Mouse (Mus musculus) kidney, postnatal 4 days (tissue): Measurements from ENCODE around the gene Tmco1.

ENCODE experiments used
- DNase-seq, 2 experiments: peaks; one replicate each; pipeline ENCODE4 v3.0.0; 2021; ENCODE audit warnings: mixed read lengths in 2 of 2

Gene Tmco1

DNA sequence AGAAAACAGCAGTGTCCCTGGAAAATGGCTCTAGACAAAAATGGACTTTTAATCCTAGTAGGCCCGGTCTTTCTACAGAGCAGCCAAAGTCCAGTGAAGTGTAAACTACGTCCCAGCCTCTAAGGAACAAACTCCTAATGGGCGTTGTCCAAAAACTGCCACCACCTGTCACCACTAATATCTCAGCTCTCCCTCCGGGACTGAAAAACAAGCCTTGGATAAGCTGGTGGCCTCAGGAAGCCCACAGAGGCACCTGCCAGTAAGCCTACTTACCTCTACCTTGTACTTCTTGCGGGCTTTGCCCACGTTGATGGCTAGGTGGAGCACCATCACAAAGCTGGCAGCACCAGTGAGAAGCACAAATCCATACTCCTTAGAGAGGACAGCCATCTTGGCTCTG is 69.8 kb downstream of the Tmco1 start:
- DNase-seq, result no peak

DNA sequence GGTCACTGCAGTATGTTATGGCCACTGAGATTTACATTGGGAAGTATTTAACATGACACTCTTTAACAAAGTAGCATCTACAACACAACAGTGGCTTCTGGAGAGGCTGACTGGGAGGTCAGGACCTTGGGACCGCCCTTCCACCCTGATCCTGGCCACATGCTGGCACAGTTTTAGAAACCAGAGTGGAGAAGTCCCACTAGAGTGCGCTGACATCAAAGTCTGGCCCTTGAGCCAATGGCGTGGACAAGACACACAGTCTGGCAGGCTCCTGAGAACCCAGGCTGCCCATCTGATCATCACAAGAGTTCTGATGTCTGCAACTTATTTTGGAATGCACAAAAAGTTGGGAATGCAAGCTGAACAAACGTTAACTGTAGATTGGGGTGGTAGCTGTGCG is 71.6 kb downstream of the Tmco1 start:
- no peak for DNase-seq

DNA sequence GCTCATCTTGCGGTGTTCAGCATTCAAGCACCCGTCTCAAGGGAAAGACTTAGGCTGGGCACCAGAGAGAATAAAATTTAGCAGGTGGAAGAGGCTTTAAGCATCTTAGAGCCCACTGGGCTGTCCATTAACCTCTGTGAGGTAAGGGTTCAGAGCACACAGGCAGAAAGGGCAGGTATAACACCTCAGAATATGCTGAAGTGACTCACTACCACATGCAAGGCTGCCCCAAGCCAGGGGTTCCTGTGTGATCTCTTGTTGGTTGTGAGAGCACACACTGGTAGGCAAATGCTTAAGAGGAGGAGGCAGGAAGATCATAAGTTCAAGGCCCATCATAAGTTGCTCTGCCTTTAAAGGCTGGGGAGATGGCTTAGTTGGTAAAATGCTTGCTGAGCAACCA is 72.0 kb downstream of the Tmco1 start:
- DNase-seq, result no peak

DNA sequence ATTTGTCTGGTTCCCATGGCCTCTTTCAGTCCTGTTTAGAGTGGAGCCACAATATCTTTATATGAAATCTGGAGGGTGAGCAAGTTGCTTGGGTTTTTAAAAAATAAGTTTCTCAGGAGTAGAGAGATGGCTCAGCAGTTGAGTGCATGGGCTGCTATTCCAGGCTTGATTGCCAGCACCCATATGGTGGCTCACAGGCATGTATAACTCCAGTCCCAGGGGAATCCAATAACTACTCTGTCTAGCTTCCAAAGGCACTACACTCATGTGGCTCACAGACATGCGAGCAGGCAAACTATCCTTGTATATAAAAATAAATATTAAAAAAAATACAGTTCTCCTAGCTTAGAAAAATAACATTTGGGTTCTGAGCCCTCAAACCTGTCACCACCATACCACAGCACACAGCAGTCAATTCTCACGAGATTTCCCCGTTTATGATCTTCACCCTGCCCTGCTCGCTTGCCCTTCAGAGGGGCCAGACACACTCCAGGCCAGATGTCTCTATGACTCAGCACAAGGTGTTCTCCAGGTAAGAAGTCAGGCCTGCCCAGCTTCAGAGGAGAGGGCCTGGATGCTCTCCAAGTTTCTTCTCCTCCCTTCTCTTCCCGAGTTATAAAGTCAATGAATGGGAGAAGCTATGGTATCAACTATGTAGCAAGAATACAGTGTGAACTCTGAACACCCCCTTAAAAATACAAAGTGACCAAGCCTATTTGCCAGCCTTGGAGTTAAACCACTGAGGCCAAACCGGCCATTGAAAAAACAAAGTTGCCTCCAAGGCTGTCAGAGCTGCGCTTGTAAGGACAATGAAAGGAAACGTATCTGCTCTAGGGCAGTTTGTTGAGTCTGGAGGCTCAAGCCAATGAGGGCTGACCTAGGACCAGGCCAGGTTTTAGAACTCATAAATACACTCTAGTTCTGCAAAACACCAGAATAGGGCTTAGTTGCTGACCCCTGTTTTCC is 73.2 kb downstream of the Tmco1 start:
- DNase-seq, result no peak

DNA sequence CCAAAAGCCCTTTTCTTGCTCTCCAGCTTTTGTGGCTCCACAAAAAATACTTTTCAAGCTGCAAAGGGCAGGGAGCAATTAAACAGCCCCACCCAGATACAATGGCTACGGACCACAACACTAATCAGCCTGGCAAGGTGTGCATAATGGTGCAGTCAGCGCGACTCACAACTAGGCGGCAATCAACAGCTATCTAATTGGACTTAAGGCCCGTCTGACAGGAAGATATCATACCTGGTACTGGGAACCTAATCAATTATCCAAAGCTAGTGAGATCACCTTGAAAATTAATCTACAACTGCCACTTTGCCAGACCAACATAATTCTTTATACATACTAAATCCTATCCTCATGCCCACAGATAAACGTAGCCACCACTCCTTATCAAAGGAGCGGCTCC is 74.1 kb downstream of the Tmco1 start:
- no peak for DNase-seq

DNA sequence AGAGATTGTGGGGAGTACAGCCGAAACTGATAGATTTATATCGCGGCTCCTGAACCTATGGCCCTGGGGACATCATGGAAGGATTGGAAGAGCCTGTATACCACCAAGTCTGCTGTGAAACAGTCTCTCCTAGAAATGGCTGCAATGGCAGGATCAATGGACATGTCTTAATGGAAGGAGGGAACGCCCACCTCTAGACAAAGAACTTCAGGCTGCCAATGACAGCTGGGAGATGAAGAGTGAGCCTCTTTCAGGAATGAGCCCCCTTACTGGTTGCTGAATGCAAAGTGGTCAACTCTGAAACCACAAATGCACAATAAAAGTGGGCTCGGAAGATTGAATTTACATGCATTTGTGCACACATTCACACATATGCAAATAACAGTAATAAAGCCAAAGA is 74.6 kb downstream of the Tmco1 start:
- DNase-seq, result no peak

DNA sequence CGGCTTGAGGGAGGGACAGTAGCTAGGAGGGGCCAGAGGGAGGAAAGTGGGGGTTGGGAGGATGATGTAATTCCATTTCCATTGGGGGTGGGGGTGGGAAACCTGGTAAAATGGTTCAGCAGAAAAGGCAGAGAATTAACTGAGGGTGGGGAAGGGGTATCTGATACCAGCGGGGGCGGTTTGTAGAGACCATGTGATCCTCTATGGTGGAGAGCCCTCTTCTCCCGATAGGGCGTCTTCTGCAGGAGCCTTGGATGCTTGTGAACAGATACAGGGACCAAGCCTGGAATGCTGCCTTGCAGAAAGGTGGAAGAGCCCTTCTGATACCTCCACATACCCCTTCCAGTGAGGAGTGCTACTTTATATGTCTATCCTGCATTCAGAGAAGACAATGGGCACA is 75.0 kb downstream of the Tmco1 start:
- no peak for DNase-seq
